Mouse (Mus musculus) left cerebral cortex, adult 9 months (tissue): ENCODE results near the gene Ccdc126.
"Not testable (repeated sequence)": the region's sequence is repeated elsewhere in the genome, so short reads cannot be mapped to it uniquely, and the experiment has no call there.

ENCODE experiments used
- DNase-seq, 2 experiments: peaks; one replicate each; pipeline ENCODE4 v3.0.0; 2022; ENCODE audit warnings: low spot score in 2 of 2

The Ccdc126 gene

DNA sequence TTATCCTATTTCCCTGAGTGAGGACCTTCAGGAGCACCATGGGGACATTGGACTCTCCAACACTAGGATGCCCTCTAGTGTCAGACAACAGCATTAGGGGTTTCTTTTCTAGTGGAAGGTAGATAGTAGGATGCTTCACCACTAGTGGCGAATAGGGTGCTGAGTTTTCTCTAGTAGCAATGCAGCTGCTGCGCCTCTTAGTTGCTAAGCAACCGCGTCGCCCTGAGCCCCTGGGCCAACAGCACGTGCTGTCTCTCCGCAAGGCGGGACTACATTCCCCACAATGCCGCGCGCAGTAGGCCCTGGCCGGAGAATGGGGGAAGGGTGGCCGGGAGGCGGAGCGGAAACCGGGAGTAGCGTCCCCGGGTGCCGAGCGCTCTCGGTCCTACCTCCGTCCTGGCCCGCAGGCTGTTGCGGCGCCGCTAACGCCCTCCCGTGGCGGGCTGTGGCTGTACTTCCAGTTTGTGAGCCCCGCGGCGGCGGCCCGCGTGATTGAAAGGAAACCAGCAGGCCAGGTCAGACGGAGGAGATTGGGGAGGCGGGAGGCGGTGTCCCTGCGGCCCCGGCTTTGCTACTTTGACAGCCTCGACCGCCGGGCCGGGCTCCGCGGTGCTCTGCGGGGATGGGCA lies at the start of gene Ccdc126:
Gene Ccdc126 (plus strand): TSS at position 309 of the 629 bp plus-strand sequence.
- DNase-seq: peak; percentile 97 to 98

DNA sequence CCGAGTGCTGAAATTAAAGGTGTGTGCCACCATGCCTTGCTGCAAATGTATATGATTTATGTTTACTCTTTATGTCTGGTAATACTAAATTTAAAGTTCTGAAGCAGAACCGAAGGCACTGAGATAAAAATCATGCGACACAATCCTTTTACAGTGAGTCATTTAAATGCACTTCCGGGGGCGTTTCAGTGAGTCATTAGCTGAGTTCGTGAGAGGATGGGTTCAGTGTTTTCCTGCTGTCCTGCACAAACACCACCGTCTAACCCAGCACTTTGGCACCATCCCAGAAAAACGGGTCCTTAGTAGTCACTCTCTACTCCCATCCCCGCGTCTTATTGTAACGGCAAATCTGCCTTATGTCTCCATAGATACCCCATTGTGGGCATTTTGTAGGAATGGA lies 49.2 kb upstream of the Ccdc126 start:
- peak in 1 of 2 experiments; percentile 9 for DNase-seq

DNA sequence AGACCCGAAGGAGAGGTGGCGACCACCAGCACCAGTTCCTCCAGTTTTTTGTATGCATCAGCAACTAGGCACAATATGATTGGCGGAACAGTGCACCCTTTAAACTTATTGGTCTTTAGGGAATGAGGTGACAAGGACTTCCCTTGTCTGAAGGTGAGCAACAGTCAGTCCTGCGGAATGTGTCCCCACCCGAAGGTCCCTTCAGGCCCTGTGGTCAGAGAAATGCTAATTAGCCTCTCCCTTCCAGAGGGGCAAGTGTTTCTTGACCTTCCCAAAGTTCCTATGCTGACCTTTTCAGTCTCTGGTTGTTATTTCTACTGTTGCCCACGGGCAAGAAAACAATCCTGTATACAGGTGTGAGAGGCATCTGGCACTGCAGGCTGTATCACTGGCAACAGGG lies 47.3 kb upstream of the Ccdc126 start:
- DNase-seq: no peak

DNA sequence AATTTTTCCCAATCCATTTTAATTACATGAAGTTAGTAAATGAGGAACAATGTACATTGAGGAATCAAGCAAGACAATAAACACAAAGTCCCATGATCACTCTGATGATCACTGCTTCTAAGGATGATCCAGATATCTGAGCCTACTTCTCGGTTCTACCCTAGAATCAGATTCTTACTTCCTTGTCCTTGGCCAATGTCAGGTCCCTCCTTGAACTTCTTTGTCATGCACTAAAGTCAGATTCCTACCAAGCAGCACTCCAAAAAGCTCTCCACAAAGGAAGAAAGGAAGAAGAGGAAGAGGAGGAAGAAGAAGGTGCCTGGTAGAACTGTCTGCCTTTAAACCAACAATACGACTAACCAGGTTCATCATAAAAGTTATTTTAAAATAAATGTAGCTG lies 46.2 kb upstream of the Ccdc126 start:
- DNase-seq: no peak

DNA sequence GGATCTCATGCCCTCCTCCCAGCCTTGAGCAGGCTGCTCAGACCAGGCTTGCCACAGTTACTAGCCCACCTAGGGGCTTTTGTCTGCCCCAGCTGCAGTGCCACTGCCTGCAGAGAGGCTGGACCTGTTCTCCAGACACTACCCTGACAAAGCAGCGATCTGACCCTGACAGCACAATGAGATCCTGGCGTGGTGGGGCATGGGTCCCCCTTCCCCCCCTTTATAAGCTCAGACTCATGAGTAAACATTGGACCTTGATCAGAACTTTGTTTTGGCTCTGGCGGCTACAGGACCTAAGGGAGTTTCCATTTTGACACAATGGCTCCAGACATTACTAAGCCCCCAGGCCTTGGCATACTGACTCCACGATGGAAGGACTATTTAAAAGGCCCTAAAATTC lies 45.1 kb upstream of the Ccdc126 start:
- DNase-seq: no peak

- no peak for DNase-seq
These were observed 44.5 kb upstream of the Ccdc126 start for GRCm38 (mm10) chr6:49274416-49275091.

DNA sequence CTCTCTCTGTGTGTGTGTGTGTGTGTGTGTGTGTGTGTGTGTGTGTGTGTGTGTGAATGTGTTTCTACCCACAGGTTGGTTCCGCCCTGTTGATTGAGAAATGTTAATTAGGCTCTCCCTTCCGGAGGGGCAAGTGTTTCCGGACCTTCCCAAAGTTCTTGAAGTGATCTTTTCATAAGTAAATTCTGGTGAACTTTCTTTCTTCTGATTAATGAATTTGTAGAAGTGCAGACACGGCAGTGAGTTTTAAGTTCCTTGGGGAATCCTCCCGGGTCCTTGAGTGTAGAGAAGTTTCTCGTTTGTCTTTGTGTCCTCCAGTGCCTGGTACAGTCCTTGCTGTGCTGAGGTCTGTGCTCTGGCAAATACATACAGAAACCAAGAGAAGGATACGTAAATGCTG lies 43.8 kb upstream of the Ccdc126 start:
- DNase-seq: no peak

DNA sequence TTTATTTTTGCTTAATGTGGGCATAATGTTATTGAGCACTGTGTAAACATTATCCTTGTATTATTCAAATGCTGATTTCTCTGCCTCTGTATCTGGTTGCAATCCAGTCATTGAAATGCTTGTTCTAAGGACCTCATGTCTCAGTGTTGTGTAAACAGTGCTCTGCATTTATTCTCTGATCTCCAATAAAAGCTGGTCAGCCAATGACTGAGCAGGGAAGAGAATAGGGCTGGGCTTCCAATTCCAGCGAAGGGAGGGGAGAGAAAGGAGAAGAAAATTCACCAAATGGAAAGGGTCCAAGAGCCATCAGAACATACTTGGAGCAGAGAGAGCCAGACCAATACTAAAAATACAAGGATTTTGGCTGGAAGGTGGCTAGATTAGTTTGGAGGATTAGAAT lies 38.1 kb upstream of the Ccdc126 start:
- DNase-seq: no peak

DNA sequence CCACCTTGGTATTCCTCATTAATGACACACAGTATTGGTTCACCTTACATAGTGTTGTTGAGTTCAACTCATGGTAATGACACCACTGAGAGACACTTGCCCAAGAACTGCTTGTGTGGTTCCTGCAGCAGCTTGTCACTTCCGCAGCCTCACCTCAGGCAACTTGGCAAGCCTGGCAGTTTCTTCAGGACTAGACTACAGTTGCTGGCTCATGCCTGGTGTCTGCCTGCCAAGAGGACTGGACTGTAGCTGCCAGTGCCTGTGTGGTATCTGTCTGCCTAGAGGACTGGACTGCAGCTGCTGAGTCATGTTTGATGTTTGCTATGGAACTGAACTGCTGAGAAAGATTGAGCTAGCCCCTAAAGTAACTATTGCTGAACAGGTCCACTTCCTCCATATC lies 37.0 kb upstream of the Ccdc126 start:
- DNase-seq: no peak

GRCm38 (mm10) chr6:49298286-49298685 lies 20.8 kb upstream of the Ccdc126 start:
- no peak for DNase-seq

DNA sequence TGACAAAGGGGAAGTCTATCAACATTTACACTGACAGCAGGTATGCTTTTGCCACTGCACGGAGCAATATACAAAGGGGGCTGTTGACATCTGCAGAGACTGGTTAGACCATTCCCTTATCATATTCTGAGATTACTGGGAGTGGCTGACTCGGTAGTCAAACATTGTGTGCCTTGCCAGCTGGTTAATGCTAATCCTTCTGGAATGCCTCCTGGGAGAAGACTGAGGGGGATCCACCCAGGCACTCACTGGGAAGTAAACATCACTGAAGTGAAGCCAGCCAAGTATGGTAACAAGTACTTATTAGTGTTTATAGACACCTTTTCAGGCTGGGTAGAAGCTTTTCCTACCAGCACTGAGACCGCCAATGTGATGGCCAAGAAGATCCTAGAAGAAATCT lies 4.3 kb upstream of the Ccdc126 start:
- not testable (repeated sequence) for DNase-seq

GRCm38 (mm10) chr6:49319595-49320315 lies 681 bp downstream of the Ccdc126 start:
- peak in 1 of 2 experiments; percentile 54 for DNase-seq

DNA sequence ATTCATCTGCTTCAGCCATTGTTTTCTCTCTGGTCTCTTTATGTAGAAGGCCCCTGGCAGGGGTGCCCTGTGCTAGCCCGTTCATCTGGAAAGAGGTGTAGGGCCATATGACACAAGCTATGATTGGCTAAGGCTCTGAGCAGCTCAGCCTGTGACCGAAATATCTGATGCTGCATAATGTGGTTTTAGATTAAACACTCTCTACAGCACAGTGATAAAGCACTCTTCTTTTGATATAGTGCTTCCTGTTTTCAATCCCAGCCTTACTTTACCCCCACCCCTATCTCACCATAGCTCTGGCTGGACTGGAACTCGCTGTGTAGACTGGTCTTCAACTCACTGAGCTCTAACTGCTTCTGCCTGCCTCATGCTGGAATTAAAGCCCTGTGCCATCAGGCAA lies 2.3 kb downstream of the Ccdc126 start:
- DNase-seq: no peak

DNA sequence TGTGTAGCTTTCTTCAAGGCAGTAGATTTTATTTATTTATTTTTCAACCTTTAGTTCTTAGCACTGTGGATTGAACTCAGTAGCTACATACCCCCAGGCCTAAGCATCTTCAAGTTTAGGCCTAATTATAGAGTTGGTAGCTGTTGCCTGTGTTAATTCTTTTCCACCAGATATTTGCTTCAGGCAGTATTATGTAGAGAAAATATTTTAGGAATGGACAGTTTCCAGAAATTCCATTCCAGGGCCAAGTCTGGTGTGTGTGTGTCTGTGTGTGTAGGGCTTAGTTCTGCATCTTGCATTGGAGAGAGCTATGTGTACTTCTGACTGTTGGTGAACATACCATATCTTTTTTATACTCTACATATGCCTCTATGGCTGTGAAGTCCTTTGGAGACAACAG lies 3.0 kb downstream of the Ccdc126 start:
- DNase-seq: peak in 1 of 2 experiments; percentile 14

DNA sequence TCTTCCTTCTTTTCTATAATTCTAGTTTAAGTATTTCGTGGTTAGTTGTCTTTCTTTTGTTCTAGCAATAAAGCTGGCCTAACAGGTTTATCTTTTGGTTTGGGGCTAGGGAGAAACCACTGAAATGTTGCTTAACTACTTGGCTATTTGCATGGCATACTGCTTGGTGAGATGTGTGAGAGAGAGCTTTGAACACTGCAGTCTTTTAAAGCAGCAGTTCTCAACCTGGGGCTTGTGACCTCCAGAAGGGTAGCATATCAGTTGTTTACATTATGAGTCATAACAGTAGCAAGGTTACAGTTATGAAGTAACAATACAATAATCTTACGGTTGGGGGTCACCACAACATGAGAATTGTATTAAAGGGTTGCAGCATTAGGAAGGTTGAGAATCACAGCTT lies 3.9 kb downstream of the Ccdc126 start:
- no peak for DNase-seq

GRCm38 (mm10) chr6:49324528-49324927 lies 5.5 kb downstream of the Ccdc126 start:
- no peak for DNase-seq

- no peak for DNase-seq
These were observed 6.2 kb downstream of the Ccdc126 start for GRCm38 (mm10) chr6:49325294-49325693.

- no peak for DNase-seq
These were observed 7.8 kb downstream of the Ccdc126 start for GRCm38 (mm10) chr6:49326846-49327245.

GRCm38 (mm10) chr6:49331369-49332059 lies 12.4 kb downstream of the Ccdc126 start:
- no peak for DNase-seq

GRCm38 (mm10) chr6:49332060-49332370 lies 12.9 kb downstream of the Ccdc126 start:
- DNase-seq: no peak

GRCm38 (mm10) chr6:49338566-49338965 lies 19.5 kb downstream of the Ccdc126 start:
- DNase-seq: no peak

DNA sequence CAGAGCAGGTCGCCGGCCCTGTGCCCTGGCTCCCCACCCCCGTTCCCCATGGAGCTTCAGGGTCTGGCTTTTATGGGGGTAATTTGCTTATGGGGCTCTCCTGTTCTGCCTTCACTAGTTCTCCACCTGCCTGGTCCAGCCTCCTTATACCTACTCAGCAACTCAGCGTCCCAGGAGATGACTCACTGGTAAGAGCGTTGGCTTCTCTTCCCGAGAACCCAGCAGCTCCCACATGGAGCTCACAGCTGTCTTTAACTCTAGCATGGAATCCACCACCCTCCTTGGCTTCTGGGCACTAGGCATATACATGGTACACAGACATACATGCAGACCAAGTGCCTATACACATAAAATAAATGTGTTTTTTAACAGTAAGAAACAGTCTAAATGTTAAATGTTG lies 20.1 kb downstream of the Ccdc126 start:
- DNase-seq: peak in 1 of 2 experiments; percentile 32
